Mouse (Mus musculus) heart, embryonic 15.5 days (tissue): ENCODE data around the gene Ccdc27. TPM values are rescaled to one million over a fixed set of nuclear protein-coding genes. Genes with fewer than 3 reads are reported as not detected.

Experiments used
- ATAC-seq: fragments of 200-750 bp; cut with Nextera tagmentation; replicated peaks from 2 replicates; pipeline ENCODE4 v1.8.0; 2017; ENCODE audit warnings: low read depth, moderate TSS enrichment; ENCODE audit not compliant: insufficient number of reproducible peaks, insufficient read depth, low FRiP score
- H3K27ac ChIP-seq: fragments of 300-500 bp; sonication (generic); 2 replicates; pipeline ENCODE4 v1.5.1; 2015; ENCODE audit warnings: mild to moderate bottlenecking, inconsistent platforms
- H3K27me3 ChIP-seq: fragments of 300-500 bp; sonication (generic); 2 replicates; pipeline ENCODE4 v1.6.1; 2015; ENCODE audit warnings: inconsistent platforms
- H3K36me3 ChIP-seq: fragments of 300-500 bp; sonication (generic); 2 replicates; pipeline ENCODE4 v1.6.1; 2015; ENCODE audit warnings: mild to moderate bottlenecking, inconsistent platforms
- H3K4me1 ChIP-seq: fragments of 300-500 bp; sonication (generic); replicated peaks from 2 replicates; pipeline ENCODE4 v1.6.1; 2015; ENCODE audit warnings: inconsistent platforms
- H3K4me2 ChIP-seq: fragments of 300-500 bp; sonication (generic); 2 replicates; pipeline ENCODE4 v1.6.1; 2015; ENCODE audit warnings: inconsistent platforms, mild to moderate bottlenecking, moderate library complexity
- H3K4me3 ChIP-seq: fragments of 300-500 bp; sonication (generic); 2 replicates; pipeline ENCODE4 v1.5.1; 2015; ENCODE audit warnings: mild to moderate bottlenecking, inconsistent platforms
- H3K9ac ChIP-seq: fragments of 300-500 bp; sonication (generic); 2 replicates; pipeline ENCODE4 v1.6.1; 2015; ENCODE audit warnings: mild to moderate bottlenecking, inconsistent platforms
- H3K9me3 ChIP-seq: fragments of 300-500 bp; sonication (generic); replicated peaks from 2 replicates; pipeline ENCODE4 v1.6.1; 2016; ENCODE audit warnings: inconsistent platforms
- WGBS: fragments of 180-500 bp; shearing (Covaris S2); methylation state at CpG from one replicate; pipeline ENCODE4 v1.1.7; 2015; ENCODE audit warnings: mixed read lengths; 5-methylcytosine and 5-hydroxymethylcytosine counted together
- polyA plus RNA-seq: library from polyadenylated mRNA; unstranded; fragments of >200 nt; fragmentation: Nextera tagmentation; extraction: Ambion mirVana; gene quantifications from 2 replicates; pipeline ENCODE4 v1.2.1, GENCODE M21; 2015

Ccdc27 gene
- polyA plus RNA-seq, 1 experiment from 2014 or later: not detected

- peaks cover 27% of the 10 kb centered on the region for H3K27me3 ChIP-seq
- no peak overlapping the region for H3K9ac ChIP-seq
- no peak overlapping the region for H3K27ac ChIP-seq
- 56% methylated on average over 14 of the region's 14 CpGs for WGBS
- H3K36me3 ChIP-seq: no peaks in the 10 kb centered on the region
- no peak for ATAC-seq
- H3K4me1 ChIP-seq: no peaks in the 10 kb centered on the region
- no peak overlapping the region for H3K4me3 ChIP-seq
- H3K9me3 ChIP-seq: no peaks in the 10 kb centered on the region
- H3K4me2 ChIP-seq: no peak overlapping the region
These were observed 22.6 kb upstream of the Ccdc27 start for GRCm38 (mm10) chr4:154064827-154065773.

DNA sequence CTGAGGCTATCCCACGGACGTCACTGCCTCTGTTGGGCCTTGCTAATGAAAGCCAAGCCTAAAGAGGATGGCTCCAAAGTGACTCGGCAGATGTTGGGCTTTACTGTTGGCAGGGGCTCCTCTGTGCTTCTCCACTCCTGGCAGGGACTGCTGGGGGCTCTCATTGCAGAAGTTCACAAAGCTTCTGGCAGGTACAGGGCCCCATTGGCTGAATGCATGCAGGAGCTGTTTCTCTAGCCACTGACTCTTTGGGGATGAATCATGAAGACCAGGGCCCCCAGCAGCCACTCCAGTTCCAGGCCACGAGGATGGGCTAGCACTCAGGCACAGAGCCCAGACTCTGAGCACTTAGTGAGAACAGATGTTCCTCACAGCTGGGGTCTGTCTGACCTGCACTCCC lies 15.2 kb upstream of the Ccdc27 start:
- H3K4me3 ChIP-seq: no peak overlapping the region
- 55% methylated on average over 4 of the region's 4 CpGs for WGBS
- no peak overlapping the region for H3K27ac ChIP-seq
- ATAC-seq: no peak
- H3K4me2 ChIP-seq: no peak overlapping the region
- H3K27me3 ChIP-seq: peaks cover 11% of the 10 kb centered on the region
- H3K4me1 ChIP-seq: 0 out of 2 replicates have a peak, but pooled peaks cover 4% of the 10 kb centered on the region
- no peak overlapping the region for H3K9ac ChIP-seq
- H3K9me3 ChIP-seq: no peaks in the 10 kb centered on the region
- H3K36me3 ChIP-seq: no peaks in the 10 kb centered on the region

GRCm38 (mm10) chr4:154056661-154057060 lies 14.2 kb upstream of the Ccdc27 start:
- no peak for ATAC-seq
- Histone ChIP-seq H3K27me3 (peaks cover 11% of the 10 kb centered on the region; the same call in 1 of the 2 replicates), H3K4me1 (0 out of 2 replicates have a peak, but pooled peaks cover 4% of the 10 kb centered on the region), H3K9ac (no peak overlapping the region), H3K4me3 (no peak overlapping the region), H3K36me3 (no peaks in the 10 kb centered on the region), H3K4me2 (no peak overlapping the region), H3K27ac (no peak overlapping the region; the same call in 1 of the 2 replicates), H3K9me3 (no peaks in the 10 kb centered on the region)
- 30% methylated on average over 2 of the region's 2 CpGs for WGBS

- Histone ChIP-seq H3K4me3 (no peak overlapping the region), H3K27ac (no peak overlapping the region; the same call in 1 of the 2 replicates), H3K9me3 (no peaks in the 10 kb centered on the region), H3K4me1 (0 out of 2 replicates have a peak, but pooled peaks cover 4% of the 10 kb centered on the region), H3K27me3 (peaks cover 11% of the 10 kb centered on the region; the same call in 1 of the 2 replicates), H3K4me2 (no peak overlapping the region), H3K9ac (no peak overlapping the region), H3K36me3 (no peaks in the 10 kb centered on the region)
- no peak for ATAC-seq
- 57% methylated on average over 2 of the region's 2 CpGs for WGBS
These were observed 13.6 kb upstream of the Ccdc27 start for GRCm38 (mm10) chr4:154056046-154056445.

GRCm38 (mm10) chr4:154055482-154055881 lies 13.0 kb upstream of the Ccdc27 start:
- no peak overlapping the region for H3K4me2 ChIP-seq
- no peaks in the 10 kb centered on the region for H3K9me3 ChIP-seq
- H3K27me3 ChIP-seq: peaks cover 11% of the 10 kb centered on the region; the same call in 1 of the 2 replicates
- no peak overlapping the region for H3K4me3 ChIP-seq
- H3K9ac ChIP-seq: no peak overlapping the region
- H3K4me1 ChIP-seq: 0 out of 2 replicates have a peak, but pooled peaks cover 4% of the 10 kb centered on the region
- peak; percentile 18; the same call in 1 of the 2 replicates for ATAC-seq
- no peak overlapping the region for H3K27ac ChIP-seq
- WGBS: 70% methylated on average over 7 of the region's 7 CpGs
- no peaks in the 10 kb centered on the region for H3K36me3 ChIP-seq

DNA sequence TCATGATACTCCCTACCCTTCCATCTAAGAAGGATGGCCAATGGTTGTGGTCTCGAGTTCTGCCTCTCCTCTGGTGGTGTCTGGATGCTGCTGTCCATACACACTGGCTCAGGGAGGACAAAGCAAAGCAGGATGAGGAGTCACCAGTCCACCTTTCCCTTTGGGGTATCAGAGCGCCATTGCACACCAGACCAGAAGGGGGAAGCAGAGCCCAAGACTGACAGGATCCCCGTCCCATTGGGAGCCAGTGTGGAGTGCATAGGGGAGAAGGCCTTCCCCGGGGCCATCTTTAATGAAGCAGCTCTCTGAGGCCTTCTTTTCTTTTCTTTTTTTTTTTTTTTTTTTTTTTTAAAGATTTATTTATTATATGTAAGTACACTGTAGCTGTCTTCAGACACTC lies 10.6 kb upstream of the Ccdc27 start:
- Histone ChIP-seq H3K4me1 (0 out of 2 replicates have a peak, but pooled peaks cover 4% of the 10 kb centered on the region), H3K27me3 (peaks cover 7% of the 10 kb centered on the region; the same call in 1 of the 2 replicates), H3K4me2 (no peak overlapping the region), H3K27ac (no peak overlapping the region), H3K9me3 (no peaks in the 10 kb centered on the region), H3K36me3 (no peaks in the 10 kb centered on the region), H3K4me3 (no peak overlapping the region), H3K9ac (no peak overlapping the region)
- ATAC-seq: no peak
- WGBS: 60% methylated on average over 4 of the region's 4 CpGs

GRCm38 (mm10) chr4:154051401-154051800 lies 8.9 kb upstream of the Ccdc27 start:
- H3K9me3 ChIP-seq: no peaks in the 10 kb centered on the region
- 77% methylated on average over 3 of the region's 3 CpGs for WGBS
- no peak for ATAC-seq
- H3K4me2 ChIP-seq: no peak overlapping the region
- H3K4me1 ChIP-seq: no peaks in the 10 kb centered on the region
- no peak overlapping the region for H3K27ac ChIP-seq
- H3K9ac ChIP-seq: no peak overlapping the region
- H3K36me3 ChIP-seq: no peaks in the 10 kb centered on the region
- no peak overlapping the region for H3K4me3 ChIP-seq
- H3K27me3 ChIP-seq: no peaks in the 10 kb centered on the region

GRCm38 (mm10) chr4:154045837-154046236 lies 3.4 kb upstream of the Ccdc27 start:
- no peaks in the 10 kb centered on the region for H3K9me3 ChIP-seq
- no peak overlapping the region for H3K27ac ChIP-seq
- 61% methylated on average over 5 of the region's 5 CpGs for WGBS
- no peak overlapping the region for H3K9ac ChIP-seq
- H3K4me2 ChIP-seq: no peak overlapping the region
- H3K27me3 ChIP-seq: peaks cover 13% of the 10 kb centered on the region; the same call in 1 of the 2 replicates
- no peaks in the 10 kb centered on the region for H3K4me1 ChIP-seq
- ATAC-seq: no peak
- H3K4me3 ChIP-seq: no peak overlapping the region
- H3K36me3 ChIP-seq: no peaks in the 10 kb centered on the region

GRCm38 (mm10) chr4:154037123-154037522 lies 5.4 kb downstream of the Ccdc27 start:
- no peak for ATAC-seq
- Histone ChIP-seq H3K4me2 (no peak overlapping the region), H3K36me3 (no peaks in the 10 kb centered on the region)

GRCm38 (mm10) chr4:154028646-154029045 lies 13.8 kb downstream of the Ccdc27 start:
- no peak overlapping the region for H3K4me3 ChIP-seq
- ATAC-seq: no peak
- H3K27ac ChIP-seq: no peak overlapping the region
- peaks cover 14% of the 10 kb centered on the region; the same call in 1 of the 2 replicates for H3K27me3 ChIP-seq
- H3K36me3 ChIP-seq: no peaks in the 10 kb centered on the region
- H3K4me1 ChIP-seq: peaks cover 29% of the 10 kb centered on the region
- H3K9ac ChIP-seq: no peak overlapping the region
- H3K9me3 ChIP-seq: no peaks in the 10 kb centered on the region
- H3K4me2 ChIP-seq: no peak overlapping the region

More at GRCm38 (mm10) chr4:154037123-154037522, 5.4 kb downstream of the Ccdc27 start:
- Histone ChIP-seq H3K27ac (no peak overlapping the region), H3K27me3 (peaks cover 9% of the 10 kb centered on the region), H3K9ac (no peak overlapping the region), H3K9me3 (no peaks in the 10 kb centered on the region), H3K4me1 (no peaks in the 10 kb centered on the region), H3K4me3 (no peak overlapping the region)
- WGBS: 42% methylated on average over 3 of the region's 3 CpGs

DNA sequence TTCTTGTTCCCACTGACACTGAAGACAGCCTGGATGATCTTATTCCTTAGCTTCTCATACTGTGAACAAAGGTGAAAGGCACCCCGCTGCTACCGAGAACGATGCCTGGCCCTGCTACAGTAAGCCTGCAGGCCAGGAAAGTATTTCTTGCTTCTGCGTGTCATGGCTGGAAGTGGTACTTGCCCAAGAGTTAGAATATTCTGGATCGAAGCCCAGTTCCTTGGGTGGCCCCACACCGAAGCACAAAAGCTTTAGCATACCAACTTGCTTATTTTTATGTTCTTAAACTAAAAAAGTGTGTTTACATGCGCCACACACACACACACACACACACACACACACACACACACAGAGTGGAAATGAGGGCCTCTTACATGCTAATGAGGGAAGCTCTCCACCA lies 14.4 kb downstream of the Ccdc27 start:
- H3K9me3 ChIP-seq: no peaks in the 10 kb centered on the region
- H3K9ac ChIP-seq: no peak overlapping the region
- H3K4me3 ChIP-seq: no peak overlapping the region
- H3K27ac ChIP-seq: no peak overlapping the region
- peaks cover 35% of the 10 kb centered on the region for H3K4me1 ChIP-seq
- no peaks in the 10 kb centered on the region for H3K36me3 ChIP-seq
- H3K4me2 ChIP-seq: no peak overlapping the region
- H3K27me3 ChIP-seq: peaks cover 14% of the 10 kb centered on the region; the same call in 1 of the 2 replicates
- 73% methylated on average over 7 of the region's 7 CpGs for WGBS
- ATAC-seq: no peak
